Mouse (Mus musculus) megakaryocyte, embryonic 14.5 days (primary cell): Measurements from ENCODE around the gene Plod2.

Source experiments
- FLI1 ChIP-seq: IDR thresholded peaks from 2 replicates; pipeline ENCODE4 v1.6.1; 2012; ENCODE audit warnings: low read length, inconsistent platforms, mixed read lengths
- GATA1 ChIP-seq: IDR thresholded peaks from 3 replicates; pipeline ENCODE4 v1.6.1; 2012; ENCODE audit warnings: mixed read lengths, low read length, inconsistent platforms, borderline replicate concordance

GRCm38 (mm10) chr9:92634792-92635191 is 92.8 kb downstream of the Plod2 start:
- TF ChIP-seq GATA1 (no peak), FLI1 (no peak)
